Mouse (Mus musculus): Measurements from ENCODE around the gene Gm6871.

GRCm38 (mm10) chr7:41502402-41502801, 71.1 kb downstream of the Gm6871 start:
- TF ChIP-seq GATA1 (IDR thresholded peaks at IDR 0.05; ENCODE audit: low read length) (no peak), TAL1 (IDR thresholded peaks at IDR 0.05; ENCODE audit: low read length) (no peak)

Data from erythroblast, embryonic 14.5 days (primary cell).